Mouse (Mus musculus) heart, postnatal 0 days (tissue): ENCODE results near the gene Pard3b. TPM values are rescaled to one million over a fixed set of nuclear protein-coding genes. Genes with fewer than 3 reads are reported as not detected.

Experiments used
- ATAC-seq: fragments of 200-750 bp; cut with Nextera tagmentation; 2 replicates; pipeline ENCODE4 v1.8.0; 2017; ENCODE audit warnings: low read depth, moderate number of reproducible peaks, moderate library complexity; ENCODE audit not compliant: insufficient read depth
- DNase-seq: peaks from one replicate; pipeline ENCODE4 v3.0.0-alpha.2; 2016; ENCODE audit warnings: low spot score
- H3K27ac ChIP-seq: fragments of 300-500 bp; sonication (generic); 2 replicates; pipeline ENCODE4 v1.5.1; 2014; ENCODE audit warnings: low read depth, mild to moderate bottlenecking
- H3K27me3 ChIP-seq: fragments of 300-500 bp; sonication (generic); 2 replicates; pipeline ENCODE4 v1.6.1; 2014; ENCODE audit warnings: low read length, mixed read lengths; ENCODE audit not compliant: control insufficient read depth, insufficient read depth
- H3K36me3 ChIP-seq: fragments of 300-500 bp; sonication (generic); replicated peaks from 2 replicates; pipeline ENCODE4 v1.6.1; 2014; ENCODE audit warnings: low read length, mixed read lengths; ENCODE audit not compliant: control insufficient read depth, insufficient read depth
- H3K4me1 ChIP-seq: fragments of 300-500 bp; sonication (generic); 2 replicates; pipeline ENCODE4 v1.6.1; 2014; ENCODE audit warnings: antibody characterized with exemption; ENCODE audit not compliant: control insufficient read depth, insufficient read depth
- H3K4me2 ChIP-seq: fragments of 300-500 bp; sonication (generic); 2 replicates; pipeline ENCODE4 v1.6.1; 2014; ENCODE audit warnings: low read depth, mild to moderate bottlenecking, low read length, moderate library complexity
- H3K4me3 ChIP-seq: fragments of 300-500 bp; sonication (generic); 2 replicates; pipeline ENCODE4 v1.5.1; 2014; ENCODE audit warnings: low read depth, low read length
- H3K9ac ChIP-seq: fragments of 300-500 bp; sonication (generic); replicated peaks from 2 replicates; pipeline ENCODE4 v1.6.1; 2014; ENCODE audit warnings: low read depth, low read length, mixed read lengths
- H3K9me3 ChIP-seq: fragments of 300-500 bp; sonication (generic); replicated peaks from 2 replicates; pipeline ENCODE4 v1.6.1; 2016; ENCODE audit warnings: low read length; ENCODE audit not compliant: control insufficient read depth
- CTCF ChIP-seq: IDR thresholded peaks from 2 replicates; pipeline ENCODE4 v1.5.1; 2016; ENCODE audit warnings: antibody characterized with exemption, control low read depth, low read depth
- EP300 ChIP-seq: IDR thresholded peaks from 2 replicates; pipeline ENCODE4 v1.6.1; 2016; ENCODE audit warnings: antibody characterized with exemption, low read depth
- WGBS: fragments of 180-500 bp; shearing (Covaris S2); extraction: QIAGEN DNeasy Blood & Tissue Kit; methylation state at CpG from one replicate; pipeline ENCODE4 v1.1.7; 2014; 5-methylcytosine and 5-hydroxymethylcytosine counted together
- polyA plus RNA-seq: library from polyadenylated mRNA; unstranded; fragments of >200 nt; fragmentation: Nextera tagmentation; extraction: Ambion mirVana; gene quantifications from 2 replicates; pipeline ENCODE4 v1.2.1, GENCODE M21; 2015
- total RNA-seq: library from RNA; depleted of rRNA; stranded (reverse); fragments of >200 nt; gene quantifications from 2 replicates; pipeline ENCODE4 v1.2.3, GENCODE M21; 2014; ENCODE audit warnings: low replicate concordance

Gene Pard3b
- total and polyA plus RNA-seq, 2 experiments from 2014 or later = 8.4 to 8.9 TPM

GRCm38 (mm10) chr1:62398738-62399137 is 760.1 kb downstream of the Pard3b start:
- no peaks in the 10 kb centered on the region for H3K27me3 ChIP-seq
- H3K4me3 ChIP-seq = no peak overlapping the region
- H3K9ac ChIP-seq = no peak overlapping the region
- ATAC-seq (no peak), DNase-seq (no peak)
- no peak for TF ChIP-seq CTCF
- no peak for TF ChIP-seq EP300
- no peak overlapping the region for H3K27ac ChIP-seq
- H3K4me1 ChIP-seq = no peaks in the 10 kb centered on the region
- H3K9me3 ChIP-seq = no peaks in the 10 kb centered on the region
- 81% methylated on average over 4 of the region's 4 CpGs for WGBS
- no peaks in the 10 kb centered on the region for H3K36me3 ChIP-seq
- no peak overlapping the region for H3K4me2 ChIP-seq

- 48% methylated on average over 8 of the region's 8 CpGs for WGBS
- Histone ChIP-seq H3K27me3 (no peaks in the 10 kb centered on the region), H3K4me3 (no peak overlapping the region), H3K4me1 (no peaks in the 10 kb centered on the region), H3K9me3 (no peaks in the 10 kb centered on the region), H3K36me3 (no peaks in the 10 kb centered on the region), H3K4me2 (no peak overlapping the region), H3K27ac (no peak overlapping the region), H3K9ac (no peak overlapping the region)
- TF ChIP-seq EP300 = 0 out of 2 replicates have a peak, but pooled peaks have one; percentile 25
- no peak for TF ChIP-seq CTCF
- DNase-seq = no peak
- no peak for ATAC-seq
Measured at GRCm38 (mm10) chr1:62405061-62405460, 766.4 kb downstream of the Pard3b start.

GRCm38 (mm10) chr1:62411368-62411767 is 772.7 kb downstream of the Pard3b start:
- H3K36me3 ChIP-seq = no peaks in the 10 kb centered on the region
- DNase-seq (no peak), ATAC-seq (no peak)
- H3K4me1 ChIP-seq = no peaks in the 10 kb centered on the region
- no peak overlapping the region; the same call in 1 of the 2 replicates for H3K27ac ChIP-seq
- TF ChIP-seq CTCF (no peak), EP300 (no peak)
- H3K4me3 ChIP-seq = no peak overlapping the region
- H3K9ac ChIP-seq = no peak overlapping the region
- no peaks in the 10 kb centered on the region for H3K9me3 ChIP-seq
- no peaks in the 10 kb centered on the region for H3K27me3 ChIP-seq
- WGBS = 83% methylated on average over 2 of the region's 2 CpGs
- H3K4me2 ChIP-seq = no peak overlapping the region

- 60% methylated on average over 4 of the region's 4 CpGs for WGBS
Measured at GRCm38 (mm10) chr1:62412019-62412418, 773.4 kb downstream of the Pard3b start.

GRCm38 (mm10) chr1:62412988-62413387 is 774.4 kb downstream of the Pard3b start:
- H3K4me1 ChIP-seq = no peaks in the 10 kb centered on the region
- no peak for ATAC-seq
- WGBS = 79% methylated on average over 3 of the region's 3 CpGs
- H3K27ac ChIP-seq = no peak overlapping the region
- DNase-seq = no peak
- H3K4me3 ChIP-seq = no peak overlapping the region
- H3K9ac ChIP-seq = no peak overlapping the region
- TF ChIP-seq CTCF = no peak
- no peak for TF ChIP-seq EP300
- no peaks in the 10 kb centered on the region for H3K9me3 ChIP-seq
- H3K36me3 ChIP-seq = no peaks in the 10 kb centered on the region
- H3K27me3 ChIP-seq = no peaks in the 10 kb centered on the region
- H3K4me2 ChIP-seq = no peak overlapping the region

More at GRCm38 (mm10) chr1:62412019-62412418, 773.4 kb downstream of the Pard3b start:
- Histone ChIP-seq H3K4me1 (no peaks in the 10 kb centered on the region), H3K36me3 (no peaks in the 10 kb centered on the region), H3K4me3 (no peak overlapping the region), H3K27me3 (no peaks in the 10 kb centered on the region), H3K9me3 (no peaks in the 10 kb centered on the region), H3K9ac (no peak overlapping the region), H3K27ac (no peak overlapping the region; the same call in 1 of the 2 replicates), H3K4me2 (no peak overlapping the region)
- DNase-seq (no peak), ATAC-seq (no peak)
- TF ChIP-seq EP300 (no peak), CTCF (no peak)

- no peaks in the 10 kb centered on the region for H3K4me1 ChIP-seq
- H3K4me3 ChIP-seq = no peak overlapping the region
- ATAC-seq (no peak), DNase-seq (no peak)
- no peaks in the 10 kb centered on the region for H3K9me3 ChIP-seq
- no peak overlapping the region for H3K9ac ChIP-seq
- no peak overlapping the region for H3K27ac ChIP-seq
- H3K27me3 ChIP-seq = no peaks in the 10 kb centered on the region
- H3K4me2 ChIP-seq = no peak overlapping the region
- no peaks in the 10 kb centered on the region for H3K36me3 ChIP-seq
- TF ChIP-seq EP300 = no peak
- no peak for TF ChIP-seq CTCF
- 35% methylated on average over 6 of the region's 6 CpGs for WGBS
Measured at GRCm38 (mm10) chr1:62414521-62414920, 775.9 kb downstream of the Pard3b start.
